Mouse (Mus musculus) embryonic fibroblast, embryonic 13.5 days (primary cell): ENCODE data around the gene Wbp11. TPM values are rescaled to one million over a fixed set of nuclear protein-coding genes. Genes with fewer than 3 reads are reported as not detected.

Source experiments
- H3K27ac ChIP-seq: 2 replicates; pipeline ENCODE4 v1.5.1; 2012; ENCODE audit warnings: low read length, control low read depth, inconsistent platforms; ENCODE audit not compliant: insufficient read depth
- H3K4me1 ChIP-seq: 2 replicates; pipeline ENCODE4 v1.6.1; 2011; ENCODE audit warnings: low read length; ENCODE audit not compliant: control insufficient read depth, insufficient read depth
- H3K4me3 ChIP-seq: 2 replicates; pipeline ENCODE4 v1.5.1; 2011; ENCODE audit warnings: mild to moderate bottlenecking, control low read depth, low read length; ENCODE audit not compliant: insufficient read depth
- CTCF ChIP-seq: IDR thresholded peaks from 2 replicates; pipeline ENCODE4 v1.5.1; 2011; ENCODE audit warnings: mild to moderate bottlenecking, control low read depth, low read length, moderate library complexity, borderline replicate concordance; ENCODE audit not compliant: insufficient read depth
- POLR2A ChIP-seq: IDR thresholded peaks from 2 replicates; pipeline ENCODE4 v1.6.1; 2011; ENCODE audit warnings: low read depth, mild to moderate bottlenecking, control low read depth, low read length, moderate library complexity
- polyA plus RNA-seq: library from polyadenylated mRNA; stranded (reverse); fragments of >200 nt; gene quantifications from 2 replicates; pipeline ENCODE4 v1.2.4, GENCODE M21; 2011; ENCODE audit warnings: low read depth; ENCODE audit not compliant: missing spikeins, insufficient read length

Wbp11 gene
- polyA plus RNA-seq = 68.5 and 85.3 TPM in 2 replicates

DNA sequence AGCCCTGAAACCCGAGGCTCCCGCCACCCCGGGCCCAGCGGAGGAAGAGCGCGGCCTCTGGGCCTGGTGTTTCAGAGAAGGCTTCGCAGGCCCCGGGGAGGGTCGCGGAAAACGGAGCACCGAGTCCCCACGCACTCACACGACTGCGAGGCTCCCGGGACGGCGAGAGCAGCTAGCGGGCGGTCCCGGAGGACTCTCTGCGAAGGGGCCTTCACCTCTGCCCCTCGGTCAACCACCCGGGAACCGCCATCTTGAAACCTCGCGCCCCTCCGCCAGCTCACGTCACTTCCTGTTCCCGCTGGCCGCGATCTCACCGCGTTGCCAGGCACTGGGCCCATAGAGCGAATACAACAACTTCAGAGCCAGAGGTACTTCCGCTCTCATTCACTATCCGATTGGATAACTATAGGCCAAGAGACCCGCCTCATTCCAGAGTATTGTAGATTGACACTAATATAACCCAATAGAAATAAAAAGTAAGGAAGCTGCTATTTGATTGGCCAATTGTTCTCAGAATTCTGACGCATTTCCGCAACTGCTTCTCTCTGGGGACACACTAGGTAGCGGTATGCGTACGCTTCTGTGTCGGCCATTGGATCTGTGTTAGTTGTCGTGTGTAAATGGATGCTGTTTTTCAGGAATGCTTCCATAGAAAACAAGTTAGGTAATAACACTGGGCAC is at the start of gene Wbp11:
Wbp11 (minus strand) TSS at position 353 of the 681 bp plus-strand sequence.
- Histone ChIP-seq H3K4me1 (no peaks in the 10 kb centered on the region), H3K4me3 (peak within 1 kb of the TSS; percentile 88), H3K27ac (peak within 1 kb of the TSS; percentile 60; the same call in 1 of the 2 replicates)
- TF ChIP-seq CTCF (no peak), POLR2A (peak; percentile 95)

DNA sequence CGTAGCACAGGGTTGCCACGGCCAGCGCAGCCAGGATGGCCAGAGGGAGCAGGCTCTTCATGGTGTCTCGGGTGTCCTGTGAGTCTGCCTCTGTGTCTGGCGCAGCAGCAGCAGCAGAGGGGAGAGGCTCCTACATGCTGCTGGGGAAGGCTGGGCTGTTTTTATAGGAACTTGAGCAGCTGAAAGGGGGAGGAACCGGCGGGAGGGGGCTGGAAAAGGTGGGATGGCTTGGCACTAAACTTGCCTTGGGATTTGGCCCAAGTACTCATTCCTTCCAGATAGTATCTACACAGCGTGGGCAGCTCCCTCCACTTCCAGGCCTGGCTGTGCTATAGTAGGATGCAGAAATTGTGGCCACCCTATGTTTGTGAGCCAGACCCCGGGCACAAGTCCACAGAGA is 47.6 kb upstream of the Wbp11 start, which contains the start of gene Mgp:
Mgp (minus strand) TSS at position 154 of the 400 bp plus-strand sequence.
- peak within 1 kb of the TSS; percentile 60 for H3K27ac ChIP-seq
- peak within 1 kb of the TSS; percentile 75 for H3K4me3 ChIP-seq
- no peaks in the 10 kb centered on the region; the same call in 1 of the 2 replicates for H3K4me1 ChIP-seq
- TF ChIP-seq CTCF (no peak), POLR2A (peak; percentile 99)

DNA sequence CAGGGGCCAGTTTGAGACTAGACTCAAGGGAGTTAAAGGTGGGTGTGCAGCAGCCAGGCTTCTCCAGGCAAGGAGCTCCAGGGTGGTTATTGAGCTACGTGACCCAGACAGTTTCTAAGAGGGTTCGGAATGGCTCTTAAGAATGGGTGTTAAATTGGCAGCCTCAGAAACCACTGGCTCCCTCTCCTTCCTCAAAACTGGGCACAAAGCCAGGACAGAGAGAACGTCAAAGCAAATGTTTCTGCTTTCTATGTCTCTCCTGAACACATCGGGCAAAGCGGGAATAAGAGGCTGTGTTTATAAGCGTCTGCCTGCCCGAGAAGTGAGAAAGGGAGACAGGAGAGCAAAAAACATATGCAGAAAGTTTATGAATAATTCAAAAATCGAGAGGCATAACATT is 46.6 kb upstream of the Wbp11 start:
- Histone ChIP-seq H3K4me1 (no peaks in the 10 kb centered on the region; the same call in 1 of the 2 replicates), H3K27ac (peak overlapping the region; percentile 36), H3K4me3 (peak overlapping the region; percentile 75)
- TF ChIP-seq CTCF = no peak
- no peak; the same call in 1 of the 2 replicates for TF ChIP-seq POLR2A

DNA sequence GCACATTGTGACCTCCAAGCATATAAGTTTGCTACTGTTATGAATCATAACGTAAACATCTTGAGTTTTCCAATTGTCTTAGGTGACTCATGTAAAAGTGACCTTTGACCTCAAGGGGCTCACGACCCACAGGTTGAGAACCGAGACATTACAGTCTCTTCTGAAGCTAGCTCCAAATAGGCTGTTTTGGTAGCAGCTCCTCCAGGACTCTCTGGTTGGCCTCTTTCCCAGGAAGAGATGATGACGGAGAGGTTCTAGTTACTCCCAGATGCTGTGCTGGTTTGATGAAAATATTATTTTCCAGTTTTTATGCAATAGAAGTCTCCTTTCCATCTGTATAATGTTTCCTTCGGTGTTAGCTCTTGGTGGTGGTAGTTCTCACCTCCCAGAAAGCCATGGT is 40.9 kb upstream of the Wbp11 start:
- TF ChIP-seq CTCF (no peak), POLR2A (no peak)
- Histone ChIP-seq H3K27ac (peak overlapping the region; percentile 42; the same call in 1 of the 2 replicates), H3K4me3 (no peak overlapping the region)

DNA sequence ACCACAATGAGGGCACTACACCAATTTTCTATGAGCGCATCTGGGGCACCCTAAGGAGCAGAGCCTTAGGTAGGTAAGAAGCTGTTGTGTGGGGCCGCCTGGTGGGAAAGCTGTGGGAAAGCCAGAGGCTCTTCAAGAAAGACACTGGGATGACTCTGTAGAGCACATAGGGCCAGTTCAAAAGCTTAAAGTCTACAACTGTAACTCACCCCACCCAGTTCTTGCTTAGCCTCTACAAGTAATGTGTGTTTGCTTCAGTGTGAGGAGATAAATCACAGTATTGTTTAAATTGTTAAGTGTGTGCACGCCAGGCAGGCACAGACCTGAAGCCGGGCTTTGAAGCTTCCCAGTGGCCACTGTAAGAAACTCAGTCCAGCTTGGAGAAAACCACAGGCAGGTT is 38.1 kb upstream of the Wbp11 start:
- TF ChIP-seq POLR2A (no peak), CTCF (no peak)
- Histone ChIP-seq H3K27ac (no peak overlapping the region), H3K4me3 (no peak overlapping the region)

More for the DNA sequence above, 40.9 kb upstream of the Wbp11 start:
- peaks cover 11% of the 10 kb centered on the region for H3K4me1 ChIP-seq

DNA sequence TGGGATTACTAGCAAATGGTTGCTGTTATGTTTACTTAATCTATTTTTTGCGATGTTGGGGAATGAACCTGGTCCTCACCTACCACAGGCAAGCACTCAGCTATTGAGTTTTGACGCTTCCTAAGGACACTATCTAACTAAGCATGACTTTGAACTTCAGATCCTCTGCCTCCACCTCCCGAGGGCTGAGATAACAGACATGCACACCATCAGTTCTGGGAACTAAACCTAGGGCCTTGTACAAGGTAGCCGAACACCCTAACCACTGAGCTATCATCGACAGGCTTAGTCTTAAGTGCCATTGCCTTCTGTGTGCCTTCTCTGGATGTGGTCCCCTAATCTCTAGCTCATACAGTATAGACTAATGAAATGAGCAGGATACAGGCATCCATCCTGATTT is 37.3 kb upstream of the Wbp11 start:
- TF ChIP-seq POLR2A = no peak
- no peak for TF ChIP-seq CTCF
- H3K4me1 ChIP-seq = peaks cover 14% of the 10 kb centered on the region
- H3K27ac ChIP-seq = no peak overlapping the region
- H3K4me3 ChIP-seq = no peak overlapping the region

More for the DNA sequence above, 38.1 kb upstream of the Wbp11 start:
- H3K4me1 ChIP-seq = peaks cover 14% of the 10 kb centered on the region

DNA sequence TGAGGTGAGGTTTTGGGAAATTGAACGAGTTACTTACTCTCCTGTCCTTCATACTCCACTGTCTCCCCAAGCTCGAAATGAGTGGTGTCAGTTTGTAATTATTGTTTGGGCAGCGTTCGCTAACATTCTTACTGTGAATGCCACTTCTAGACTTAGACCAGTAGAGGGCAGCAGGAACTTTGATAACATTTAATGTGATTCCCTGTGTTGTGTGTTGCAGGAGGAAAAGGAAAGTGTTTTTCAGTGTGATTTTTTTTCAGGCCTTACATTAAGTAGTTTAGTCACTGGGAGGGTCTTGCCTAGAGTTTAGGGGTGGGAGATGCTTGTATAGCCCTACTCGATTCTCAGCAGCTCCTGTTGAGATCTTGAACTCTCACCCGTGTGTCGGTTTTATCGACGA is 33.0 kb upstream of the Wbp11 start:
- Histone ChIP-seq H3K27ac (no peak overlapping the region), H3K4me1 (peaks cover 3% of the 10 kb centered on the region; the same call in 1 of the 2 replicates), H3K4me3 (no peak overlapping the region)
- TF ChIP-seq POLR2A = no peak
- no peak for TF ChIP-seq CTCF

DNA sequence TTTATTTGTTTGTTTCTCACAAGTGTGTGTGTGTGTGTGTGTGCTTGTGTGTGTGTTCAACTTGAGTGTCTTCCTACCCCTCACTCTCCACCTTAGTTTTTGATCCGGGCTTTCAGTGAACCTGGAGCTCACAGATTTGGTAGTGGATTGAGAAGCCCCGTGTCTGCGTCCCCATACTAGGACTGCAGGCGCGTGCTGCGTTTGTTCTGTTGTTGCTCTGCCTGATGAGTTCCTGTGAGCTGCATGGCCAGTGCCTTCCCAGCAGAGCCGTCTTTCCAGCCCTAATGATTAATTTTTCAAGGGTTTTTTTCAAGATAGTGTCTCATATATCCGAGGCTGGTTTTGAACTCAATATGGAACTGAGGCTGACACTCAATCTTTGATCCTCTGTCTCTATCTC is 30.4 kb upstream of the Wbp11 start:
- TF ChIP-seq POLR2A (no peak), CTCF (no peak)
- Histone ChIP-seq H3K4me3 (no peak overlapping the region), H3K4me1 (no peaks in the 10 kb centered on the region; the same call in 1 of the 2 replicates), H3K27ac (no peak overlapping the region)

DNA sequence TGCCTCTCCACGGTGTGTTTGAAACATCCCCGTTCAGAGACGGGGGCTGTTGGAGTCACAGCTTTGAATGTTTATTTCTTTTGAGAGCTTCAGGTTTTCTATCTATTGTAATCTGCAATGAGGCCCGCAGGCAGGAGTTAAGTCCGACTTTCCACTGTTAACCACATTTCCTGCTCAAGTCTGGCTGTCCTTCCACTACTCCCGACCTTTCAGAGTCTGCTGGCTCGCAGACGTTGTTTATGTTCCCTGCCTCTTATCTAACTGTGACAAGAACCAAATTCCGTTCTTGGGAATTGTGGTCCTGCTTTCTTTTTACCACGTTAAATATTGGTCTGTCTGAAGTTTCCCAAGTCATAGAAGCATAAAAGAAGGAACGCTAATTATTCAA is 29.8 kb upstream of the Wbp11 start:
- TF ChIP-seq CTCF = no peak
- Histone ChIP-seq H3K27ac (no peak overlapping the region), H3K4me1 (peaks cover under 1% of the 10 kb centered on the region; the same call in 1 of the 2 replicates), H3K4me3 (no peak overlapping the region)

DNA sequence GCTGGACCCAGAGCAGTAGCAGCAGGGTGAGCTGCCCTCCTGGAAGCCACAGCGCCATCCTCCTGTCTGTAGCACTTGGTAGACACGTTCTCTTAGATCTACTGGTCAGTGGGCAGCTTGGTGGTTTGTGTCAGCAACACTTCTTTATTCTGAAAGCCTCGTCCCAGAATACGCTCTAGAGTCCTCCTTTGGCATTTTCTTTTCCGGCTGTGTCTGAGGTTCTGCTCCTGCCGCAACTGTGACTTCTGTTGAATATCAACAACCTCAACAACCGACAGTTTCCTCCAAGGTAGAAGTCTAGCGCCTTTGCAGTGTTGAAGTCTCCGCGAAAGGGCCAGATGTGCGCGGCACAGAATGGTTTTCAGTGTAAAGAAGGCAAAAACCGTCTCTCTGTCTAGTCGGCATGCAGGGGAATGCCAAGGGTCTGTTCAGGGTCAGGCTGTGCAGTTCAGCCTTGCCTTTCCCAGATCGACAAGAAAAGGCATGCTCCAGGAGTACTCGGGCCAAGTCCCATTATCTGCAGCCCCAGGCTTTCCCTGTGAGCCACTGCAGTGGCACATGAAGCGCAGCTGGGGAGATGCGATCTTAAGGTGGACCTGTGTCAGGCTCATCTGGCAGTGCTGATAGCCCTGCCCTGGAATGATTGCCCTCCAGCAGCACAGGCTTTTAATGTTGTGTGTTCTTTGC is 29.3 kb upstream of the Wbp11 start, which contains the start of gene Art4:
Art4 (minus strand) TSS at position 548 of the 687 bp plus-strand sequence.
- Histone ChIP-seq H3K4me1 (peaks cover 2% of the 10 kb centered on the region; the same call in 1 of the 2 replicates), H3K27ac (no peak within 1 kb of the TSS), H3K4me3 (no peak within 1 kb of the TSS)
- TF ChIP-seq POLR2A = no peak
- TF ChIP-seq CTCF = no peak
